Mouse (Mus musculus) bone marrow, adult 2 months (tissue): ENCODE measurements around the gene Stk39. TPM values are rescaled to one million over a fixed set of nuclear protein-coding genes. Genes with fewer than 3 reads are reported as not detected.

Source experiments
- H3K27ac ChIP-seq: fragments of 200-500 bp; 2 replicates; pipeline ENCODE4 v1.5.1; 2012; ENCODE audit warnings: low read depth, mild to moderate bottlenecking, control low read depth, inconsistent platforms, low read length; ENCODE audit not compliant: control insufficient read depth, poor library complexity, insufficient read depth
- H3K4me1 ChIP-seq: fragments of 200-500 bp; 2 replicates; pipeline ENCODE4 v1.6.1; 2011; ENCODE audit warnings: low read length; ENCODE audit not compliant: control insufficient read depth, insufficient read depth
- H3K4me3 ChIP-seq: fragments of 200-500 bp; replicated peaks from 2 replicates; pipeline ENCODE3; 2011; ENCODE audit warnings: mild to moderate bottlenecking, low read depth, low read length, control low read depth; ENCODE audit not compliant: control insufficient read depth
- CTCF ChIP-seq: fragments of 200-500 bp; IDR thresholded peaks from 2 replicates; pipeline ENCODE4 v1.5.1; 2011; ENCODE audit warnings: low read length, control low read depth; ENCODE audit not compliant: control insufficient read depth, insufficient read depth
- POLR2A ChIP-seq: fragments of 200-500 bp; IDR thresholded peaks from 2 replicates; pipeline ENCODE4 v1.6.1; 2011; ENCODE audit warnings: low read depth, mild to moderate bottlenecking, control low read depth, low read length, borderline replicate concordance; ENCODE audit not compliant: control insufficient read depth
- WGBS: fragments of 180-500 bp; shearing (Covaris S2); methylation state at CpG from one replicate; pipeline ENCODE4 v1.1.7; 2018; 5-methylcytosine and 5-hydroxymethylcytosine counted together
- polyA plus RNA-seq: library from polyadenylated mRNA; stranded (reverse); fragments of >200 nt; gene quantifications from 2 replicates; pipeline ENCODE4 v1.2.4, GENCODE M21; 2011; ENCODE audit warnings: low replicate concordance; ENCODE audit not compliant: missing spikeins, insufficient read depth, insufficient read length

Stk39 gene
- polyA plus RNA-seq, 1 experiment, result 1.8 TPM

GRCm38 (mm10) chr2:68433736-68434312 is 38.2 kb downstream of the Stk39 start:
- H3K4me3 ChIP-seq, result no peak overlapping the region
- WGBS, result 81% methylated on average over 9 of the region's 9 CpGs

DNA sequence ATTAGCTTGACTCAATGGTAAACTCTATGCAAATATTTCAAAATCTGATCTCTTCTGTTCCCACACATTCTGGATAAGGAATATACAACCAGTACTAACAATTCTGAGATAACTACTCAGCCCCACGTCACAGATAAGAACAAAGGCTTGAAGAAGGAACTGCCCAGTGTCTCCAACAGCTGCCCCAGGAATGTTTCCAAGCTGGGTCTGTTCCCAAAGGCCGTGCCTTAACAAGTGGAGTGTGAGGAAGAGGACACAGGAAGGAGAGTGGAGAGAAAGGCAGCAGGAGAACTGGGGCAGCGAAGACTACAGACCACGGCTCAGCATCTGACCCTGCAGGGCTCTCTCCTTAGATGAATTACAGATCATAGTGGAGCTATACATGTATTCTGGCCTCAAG is 39.2 kb downstream of the Stk39 start:
- Histone ChIP-seq H3K4me1 (no peaks in the 10 kb centered on the region), H3K4me3 (no peak overlapping the region), H3K27ac (no peak overlapping the region)
- 77% methylated on average over 4 of the region's 4 CpGs for WGBS
- no peak for TF ChIP-seq POLR2A
- TF ChIP-seq CTCF, result no peak

More at GRCm38 (mm10) chr2:68433736-68434312, 38.2 kb downstream of the Stk39 start:
- H3K4me1 ChIP-seq, result no peaks in the 10 kb centered on the region
- no peak overlapping the region for H3K27ac ChIP-seq
- no peak for TF ChIP-seq POLR2A
- no peak for TF ChIP-seq CTCF

DNA sequence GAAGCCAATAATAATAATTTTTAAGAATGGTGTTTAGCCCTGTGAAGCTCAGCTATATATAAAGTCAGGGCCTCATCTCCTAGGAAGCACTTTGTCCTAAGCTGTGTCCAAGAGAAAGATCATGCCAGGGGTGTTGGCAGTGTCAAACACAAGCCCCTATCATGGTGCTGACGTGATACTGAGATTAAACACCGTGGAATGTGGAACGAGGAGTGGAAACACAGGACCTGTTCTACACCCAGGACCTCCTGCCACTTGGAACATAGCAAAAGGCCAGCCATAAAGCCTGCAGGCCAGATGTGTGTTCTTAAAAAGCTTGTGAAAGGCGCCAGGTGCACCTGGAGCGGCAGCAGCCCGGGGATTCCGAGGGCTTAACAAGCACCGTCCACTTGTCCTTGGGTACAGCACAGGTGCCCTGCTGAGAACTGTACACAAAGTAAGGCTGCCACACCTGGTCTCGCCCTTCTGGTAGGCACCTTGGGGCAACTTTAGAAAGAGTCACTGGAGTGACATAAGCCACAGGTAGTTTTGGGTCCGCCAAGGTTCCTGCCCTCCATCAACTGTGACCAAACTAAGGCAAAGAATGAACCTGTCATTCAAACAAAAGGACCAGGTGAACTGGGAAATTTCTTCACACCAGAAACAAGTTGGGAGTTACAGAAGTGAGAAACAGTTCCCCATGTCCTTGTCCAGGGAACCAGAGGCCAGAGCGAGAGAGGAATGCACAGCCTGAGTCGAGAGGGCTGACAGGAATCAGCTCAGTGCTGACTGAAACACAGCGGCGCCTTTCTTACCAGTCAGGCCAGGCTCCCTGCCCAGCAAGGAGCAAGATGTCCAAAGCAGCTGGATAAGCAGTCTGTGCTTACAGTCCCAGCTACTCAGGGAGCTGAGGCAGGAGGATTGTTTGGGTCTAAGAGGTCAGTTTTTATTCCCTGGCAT is 40.8 kb downstream of the Stk39 start:
- WGBS, result 87% methylated on average over 14 of the region's 14 CpGs
- TF ChIP-seq CTCF (no peak), POLR2A (no peak)
- H3K27ac ChIP-seq, result no peak overlapping the region
- H3K4me3 ChIP-seq, result no peak overlapping the region
- H3K4me1 ChIP-seq, result no peaks in the 10 kb centered on the region

- Histone ChIP-seq H3K4me3 (no peak overlapping the region), H3K4me1 (no peaks in the 10 kb centered on the region), H3K27ac (no peak overlapping the region)
- no peak for TF ChIP-seq POLR2A
- TF ChIP-seq CTCF, result peak; percentile 37; the same call in 1 of the 2 replicates
- 41% methylated on average over 5 of the region's 5 CpGs for WGBS
Measured at GRCm38 (mm10) chr2:68430493-68430892, 41.6 kb downstream of the Stk39 start.

DNA sequence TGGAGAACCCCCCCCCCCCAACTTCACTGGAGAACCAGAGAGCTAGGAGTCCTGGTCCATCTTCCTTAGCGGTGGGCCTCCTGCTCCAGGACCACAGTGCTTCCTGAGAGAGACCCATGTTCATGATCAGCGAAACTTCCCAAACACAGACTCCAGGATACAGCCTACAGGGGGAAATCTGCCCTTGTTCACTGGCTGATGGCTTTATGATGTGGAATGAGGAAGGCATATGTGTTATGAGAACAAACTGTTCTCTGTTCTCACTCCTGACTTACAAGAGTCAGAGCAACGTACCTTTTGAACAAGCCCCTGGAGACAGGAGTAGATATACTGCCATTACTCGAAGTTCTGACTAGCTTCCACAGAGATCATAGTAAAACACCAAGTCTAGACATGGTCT is 42.6 kb downstream of the Stk39 start:
- WGBS, result 75% methylated on average over 4 of the region's 4 CpGs
- Histone ChIP-seq H3K27ac (no peak overlapping the region), H3K4me1 (no peaks in the 10 kb centered on the region), H3K4me3 (no peak overlapping the region)
- no peak for TF ChIP-seq POLR2A
- TF ChIP-seq CTCF, result no peak

- Histone ChIP-seq H3K4me1 (no peaks in the 10 kb centered on the region), H3K4me3 (no peak overlapping the region), H3K27ac (no peak overlapping the region)
- WGBS, result 81% methylated on average over 5 of the region's 5 CpGs
- TF ChIP-seq CTCF (no peak), POLR2A (no peak)
Measured at GRCm38 (mm10) chr2:68426977-68427577, 45.0 kb downstream of the Stk39 start.

- TF ChIP-seq POLR2A (no peak), CTCF (no peak)
- H3K4me3 ChIP-seq, result no peak overlapping the region
- H3K27ac ChIP-seq, result no peak overlapping the region
- no peaks in the 10 kb centered on the region for H3K4me1 ChIP-seq
- 72% methylated on average over 4 of the region's 4 CpGs for WGBS
Measured at GRCm38 (mm10) chr2:68426074-68426473, 46.0 kb downstream of the Stk39 start.

DNA sequence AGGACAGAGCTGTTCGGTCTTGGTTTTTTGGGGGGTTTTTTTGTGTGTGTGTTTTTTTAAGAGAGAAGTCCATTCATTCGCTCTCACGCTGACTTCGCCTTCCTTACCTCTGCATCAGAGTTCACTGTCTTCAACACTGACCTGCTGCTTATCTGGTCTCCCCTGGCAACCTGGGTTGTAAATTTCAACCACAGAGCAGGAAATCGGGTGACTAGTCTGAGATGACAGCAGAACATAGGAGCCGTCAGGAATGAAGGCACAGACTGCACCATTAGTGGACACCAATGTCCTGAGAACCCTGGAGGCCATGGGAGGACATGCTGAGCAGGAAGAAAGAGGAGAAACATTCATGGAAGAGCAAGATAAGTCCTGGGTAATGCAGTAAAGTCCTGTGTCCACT is 51.1 kb downstream of the Stk39 start:
- no peak overlapping the region for H3K27ac ChIP-seq
- H3K4me3 ChIP-seq, result no peak overlapping the region
- TF ChIP-seq CTCF (no peak), POLR2A (no peak)
- H3K4me1 ChIP-seq, result no peaks in the 10 kb centered on the region
- 34% methylated on average over 6 of the region's 6 CpGs for WGBS
